Comparison of ENCODE assay signal across 25 mouse cellular contexts in genomic region chr17:72182414-72182813, GRCm38 (mm10).
DNase-seq lines count a peak whose midpoint lies in the region; ATAC-seq and TF ChIP-seq lines count a peak whose summit lies in the region.
"Had no signal": no experiment of that assay in that cellular context is flagged by ENCODE, and none has a peak within 500 bp of the region (broad histone marks: within the 10 kb centered on the region; RNA-seq: fewer than 3 reads in every experiment).

No protein-coding gene starts in this region.

- H3K4me2 ChIP-seq in forebrain, embryonic 11.5 days (ENCODE audit: low read depth, low read length, severe bottlenecking), result no peak overlapping the region
- H3K4me2 ChIP-seq: heart, embryonic 15.5 days; hindbrain, embryonic 12.5 days; liver, embryonic 15.5 days; lung, embryonic 14.5 days; midbrain, embryonic 13.5 days had no signal

- H3K4me3 ChIP-seq in heart, adult 2 months, result no peak overlapping the region
- no peak overlapping the region for H3K4me3 ChIP-seq in forebrain, embryonic 11.5 days (ENCODE audit: low read depth, low read length)
- H3K4me3 ChIP-seq: gastrocnemius, adult 2 months; heart, embryonic 10.5 days; heart, embryonic 15.5 days; hindbrain, embryonic 12.5 days; liver, embryonic 15.5 days; midbrain, embryonic 13.5 days had no signal

- no peaks in the 10 kb centered on the region for H3K79me2 ChIP-seq in heart, adult 2 months (replicated peaks; ENCODE audit: control insufficient read depth, insufficient read depth, low read length)

- intact Hi-C loops in heart, adult 2 months (cut with DNase I), result no loop called here

- ATAC-seq in granulocyte monocyte progenitor cell, adult 5-6 weeks (replicated peaks; ENCODE audit: poor library complexity, severe bottlenecking), result peak; percentile 78
- ATAC-seq in forebrain, embryonic 11.5 days (replicated peaks; ENCODE audit: low FRiP score), result no peak
- ATAC-seq in inflammation-experienced regulatory T-cells, adult 6 months, result no peak
- ATAC-seq: forebrain, embryonic 14.5 days; intestine, postnatal 0 days; midbrain, embryonic 13.5 days had no signal

- DNase-seq in heart, adult 11 months, result peak; percentile 62
- no peak for DNase-seq in heart, adult 2 months
- DNase-seq in CD4-positive helper T cell, adult 2 months (ENCODE audit: low read depth, low spot score), result peak; percentile 11
- DNase-seq in thymus, postnatal 14 days, result peak; percentile 10
- DNase-seq in left cerebral cortex, adult 9 months (ENCODE audit: low spot score in 2 of 2), result no peak
- no peak for DNase-seq in forebrain, embryonic 11.5 days (ENCODE audit: low spot score)
- DNase-seq: adrenal gland, postnatal 10 days; cerebellum, adult 8-10 months; cerebellum, postnatal 25 days; gastrocnemius, adult 2 months; kidney, postnatal 14 days; layer of hippocampus, adult 9-11 months; liver; lung, embryonic 14.5 days; lung, postnatal 14 days; right cerebral cortex, postnatal 14 days had no signal

- no peak for TF ChIP-seq EP300 in heart, adult 2 months (IDR thresholded peaks at IDR 0.05; ENCODE audit: insufficient read depth, low read depth, low read length)

- TF ChIP-seq POLR2A in heart, adult 2 months (IDR thresholded peaks at IDR 0.05; ENCODE audit: insufficient read depth, low read depth, low read length), result no peak

- TF ChIP-seq CTCF in heart, adult 2 months (IDR thresholded peaks at IDR 0.05), result no peak

- H3K27ac ChIP-seq in heart, adult 2 months, result no peak overlapping the region
- H3K27ac ChIP-seq in forebrain, embryonic 11.5 days (ENCODE audit: low read depth, low read length), result no peak overlapping the region
- H3K27ac ChIP-seq: gastrocnemius, adult 2 months; heart, embryonic 10.5 days; heart, embryonic 15.5 days; hindbrain, embryonic 12.5 days; liver, embryonic 15.5 days; midbrain, embryonic 13.5 days had no signal

- H3K4me1 ChIP-seq in heart, adult 2 months (ENCODE audit: control insufficient read depth, insufficient read depth, low read length), result no peaks in the 10 kb centered on the region
- H3K4me1 ChIP-seq in forebrain, embryonic 11.5 days (replicated peaks; ENCODE audit: control insufficient read depth, insufficient read depth, low read length), result no peaks in the 10 kb centered on the region
- H3K4me1 ChIP-seq: heart, embryonic 10.5 days; heart, embryonic 15.5 days; hindbrain, embryonic 12.5 days; liver, embryonic 15.5 days had no signal

- H3K9ac ChIP-seq in heart, adult 2 months (ENCODE audit: low read depth, low read length), result no peak overlapping the region
- H3K9ac ChIP-seq in forebrain, embryonic 11.5 days (ENCODE audit: low read length), result no peak overlapping the region
- H3K9ac ChIP-seq: heart, embryonic 15.5 days; hindbrain, embryonic 12.5 days; liver, embryonic 15.5 days; lung, embryonic 14.5 days; midbrain, embryonic 13.5 days had no signal

- H3K36me3 ChIP-seq in heart, adult 2 months (ENCODE audit: control insufficient read depth, insufficient read depth, low read length), result no peaks in the 10 kb centered on the region
- H3K36me3 ChIP-seq in forebrain, embryonic 11.5 days (ENCODE audit: control insufficient read depth, insufficient read depth, low read length), result no peaks in the 10 kb centered on the region
- H3K36me3 ChIP-seq: heart, embryonic 10.5 days; heart, embryonic 15.5 days; hindbrain, embryonic 12.5 days; liver, embryonic 15.5 days; midbrain, embryonic 13.5 days had no signal

- no peaks in the 10 kb centered on the region for H3K9me3 ChIP-seq in forebrain, embryonic 11.5 days (ENCODE audit: control insufficient read depth, low read length)
- H3K9me3 ChIP-seq: heart, embryonic 10.5 days; heart, embryonic 15.5 days; hindbrain, embryonic 12.5 days; liver, embryonic 15.5 days; midbrain, embryonic 13.5 days had no signal

- H3K27me3 ChIP-seq in heart, adult 2 months (ENCODE audit: control insufficient read depth, insufficient read depth, low read length), result no peaks in the 10 kb centered on the region
- H3K27me3 ChIP-seq in forebrain, embryonic 11.5 days (ENCODE audit: control insufficient read depth, insufficient read depth, low read length), result no peaks in the 10 kb centered on the region
- H3K27me3 ChIP-seq: heart, embryonic 15.5 days; hindbrain, embryonic 12.5 days; liver, embryonic 15.5 days; midbrain, embryonic 13.5 days had no signal

- 31% methylated on average over 2 of the region's 2 CpGs for WGBS in heart, adult 2 months
- WGBS in forebrain, embryonic 11.5 days, result 76% methylated on average over 2 of the region's 2 CpGs

Comparison
In these comparisons a context has a peak if more than half of its experiments do, and no peak if none do; other contexts are left out.
1. DNase-seq: peak in heart, adult 11 months (single experiment), CD4-positive helper T cell, adult 2 months (single experiment) and thymus, postnatal 14 days (single experiment); none in heart, adult 2 months (0 of 2), left cerebral cortex, adult 9 months (0 of 2) and forebrain, embryonic 11.5 days (single experiment).